Mouse (Mus musculus) heart, adult 9 months (tissue): ENCODE measurements around the gene Gm45337.

Experiments
- DNase-seq, 2 experiments: peaks; one replicate each; pipeline ENCODE4 v3.0.0; 2022; ENCODE audit warnings: low spot score in 2 of 2

The Gm45337 gene

GRCm38 (mm10) chr7:142097776-142098175 lies 46.6 kb downstream of the Gm45337 start:
- peak; percentile 61 to 79 for DNase-seq

GRCm38 (mm10) chr7:142096701-142097100 lies 47.7 kb downstream of the Gm45337 start:
- DNase-seq: no peak

GRCm38 (mm10) chr7:142095183-142095931 lies 49.0 kb downstream of the Gm45337 start, which contains the start of gene Dusp8:
Dusp8 (minus strand) TSS chr7:142095843.
- DNase-seq: peak; percentile 93 to 95

GRCm38 (mm10) chr7:142094301-142095143 lies 49.9 kb downstream of the Gm45337 start:
- DNase-seq: no peak

GRCm38 (mm10) chr7:142093696-142094240 lies 50.6 kb downstream of the Gm45337 start:
- no peak for DNase-seq
